Mouse (Mus musculus): Measurements from ENCODE around the gene Slc12a5. TPM values are rescaled to one million over a fixed set of nuclear protein-coding genes. Genes with fewer than 3 reads are reported as not detected.

The Slc12a5 gene
- polyA plus RNA-seq, 1 experiment from 2014 or later, result 0.55 TPM

GRCm38 (mm10) chr2:164985962-164986361 lies 25.4 kb downstream of the Slc12a5 start:
- 79% methylated on average over 6 of the region's 6 CpGs for WGBS
- Histone ChIP-seq H3K9ac (ENCODE audit: low read depth, low read length) (no peak overlapping the region), H3K36me3 (ENCODE audit: control insufficient read depth, insufficient read depth, low read length) (no peaks in the 10 kb centered on the region), H3K4me1 (replicated peaks; ENCODE audit: control insufficient read depth, insufficient read depth, low read length) (no peaks in the 10 kb centered on the region), H3K9me3 (ENCODE audit: control insufficient read depth, low read length) (no peaks in the 10 kb centered on the region), H3K27ac (ENCODE audit: low read depth, low read length) (no peak overlapping the region), H3K4me2 (no peak overlapping the region), H3K27me3 (replicated peaks; ENCODE audit: control insufficient read depth, insufficient read depth, low read length) (no peaks in the 10 kb centered on the region; the same call in 1 of the 2 replicates), H3K4me3 (ENCODE audit: low read depth, low read length) (no peak overlapping the region)
- DNase-seq (ENCODE audit: low spot score) (no peak), ATAC-seq (replicated peaks; ENCODE audit: low FRiP score) (no peak)

GRCm38 (mm10) chr2:164986371-164987027 lies 25.9 kb downstream of the Slc12a5 start:
- H3K9ac ChIP-seq (ENCODE audit: low read depth, low read length), result no peak overlapping the region
- H3K9me3 ChIP-seq (ENCODE audit: control insufficient read depth, low read length), result no peaks in the 10 kb centered on the region
- H3K27ac ChIP-seq (ENCODE audit: low read depth, low read length), result no peak overlapping the region
- DNase-seq (ENCODE audit: low spot score) (no peak), ATAC-seq (replicated peaks; ENCODE audit: low FRiP score) (no peak)
- WGBS, result 58% methylated on average over 14 of the region's 14 CpGs
- no peak overlapping the region for H3K4me3 ChIP-seq (ENCODE audit: low read depth, low read length)
- H3K27me3 ChIP-seq (replicated peaks; ENCODE audit: control insufficient read depth, insufficient read depth, low read length), result no peaks in the 10 kb centered on the region; the same call in 1 of the 2 replicates
- H3K4me1 ChIP-seq (replicated peaks; ENCODE audit: control insufficient read depth, insufficient read depth, low read length), result no peaks in the 10 kb centered on the region
- H3K4me2 ChIP-seq, result no peak overlapping the region
- H3K36me3 ChIP-seq (ENCODE audit: control insufficient read depth, insufficient read depth, low read length), result no peaks in the 10 kb centered on the region

DNA sequence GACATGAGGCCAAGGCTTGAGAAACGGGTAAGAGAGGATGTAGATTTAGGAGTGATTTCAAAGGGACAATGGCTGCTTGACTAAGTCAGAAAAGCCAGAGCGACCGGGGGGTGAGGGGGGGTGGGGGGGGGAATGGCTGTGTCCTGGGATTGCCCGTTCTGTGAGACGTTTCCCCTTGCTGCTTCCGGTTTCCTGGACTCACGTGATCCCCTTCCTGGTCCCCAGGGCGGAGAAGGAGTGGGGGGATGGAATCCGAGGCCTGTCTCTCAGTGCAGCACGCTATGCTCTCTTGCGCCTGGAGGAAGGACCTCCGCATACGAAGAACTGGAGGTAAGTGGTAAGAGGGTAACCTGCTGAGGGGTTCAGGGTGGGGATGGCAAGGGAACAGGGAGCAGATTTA lies 28.2 kb downstream of the Slc12a5 start:
- ATAC-seq (replicated peaks; ENCODE audit: low FRiP score) (no peak), DNase-seq (ENCODE audit: low spot score) (no peak)
- no peak overlapping the region for H3K27ac ChIP-seq (ENCODE audit: low read depth, low read length)
- WGBS, result 56% methylated on average over 13 of the region's 13 CpGs
- no peaks in the 10 kb centered on the region for H3K36me3 ChIP-seq (ENCODE audit: control insufficient read depth, insufficient read depth, low read length)
- H3K9me3 ChIP-seq (ENCODE audit: control insufficient read depth, low read length), result no peaks in the 10 kb centered on the region
- H3K27me3 ChIP-seq (replicated peaks; ENCODE audit: control insufficient read depth, insufficient read depth, low read length), result no peaks in the 10 kb centered on the region; the same call in 1 of the 2 replicates
- no peak overlapping the region for H3K4me3 ChIP-seq (ENCODE audit: low read depth, low read length)
- H3K9ac ChIP-seq (ENCODE audit: low read depth, low read length), result no peak overlapping the region
- no peaks in the 10 kb centered on the region for H3K4me1 ChIP-seq (replicated peaks; ENCODE audit: control insufficient read depth, insufficient read depth, low read length)
- H3K4me2 ChIP-seq, result no peak overlapping the region

- H3K4me2 ChIP-seq, result no peak overlapping the region
- H3K27me3 ChIP-seq (replicated peaks; ENCODE audit: control insufficient read depth, insufficient read depth, low read length), result peaks cover 14% of the 10 kb centered on the region
- H3K9me3 ChIP-seq (ENCODE audit: control insufficient read depth, low read length), result no peaks in the 10 kb centered on the region
- H3K27ac ChIP-seq (ENCODE audit: low read depth, low read length), result no peak overlapping the region
- no peak overlapping the region for H3K9ac ChIP-seq (ENCODE audit: low read depth, low read length)
- H3K4me1 ChIP-seq (replicated peaks; ENCODE audit: control insufficient read depth, insufficient read depth, low read length), result no peaks in the 10 kb centered on the region
- no peak for DNase-seq (ENCODE audit: low spot score)
- WGBS, result 63% methylated on average over 3 of the region's 3 CpGs
- no peak for ATAC-seq (replicated peaks; ENCODE audit: low FRiP score)
- no peak overlapping the region for H3K4me3 ChIP-seq (ENCODE audit: low read depth, low read length)
- no peaks in the 10 kb centered on the region for H3K36me3 ChIP-seq (ENCODE audit: control insufficient read depth, insufficient read depth, low read length)
Measured at GRCm38 (mm10) chr2:164991111-164991510, 30.5 kb downstream of the Slc12a5 start.

- Histone ChIP-seq H3K9me3 (ENCODE audit: control insufficient read depth, low read length) (no peaks in the 10 kb centered on the region), H3K36me3 (ENCODE audit: control insufficient read depth, insufficient read depth, low read length) (no peaks in the 10 kb centered on the region), H3K4me1 (replicated peaks; ENCODE audit: control insufficient read depth, insufficient read depth, low read length) (no peaks in the 10 kb centered on the region), H3K4me3 (ENCODE audit: low read depth, low read length) (no peak overlapping the region), H3K4me2 (no peak overlapping the region), H3K27me3 (replicated peaks; ENCODE audit: control insufficient read depth, insufficient read depth, low read length) (peaks cover 21% of the 10 kb centered on the region), H3K27ac (ENCODE audit: low read depth, low read length) (no peak overlapping the region), H3K9ac (ENCODE audit: low read depth, low read length) (no peak overlapping the region)
- DNase-seq (ENCODE audit: low spot score) (no peak), ATAC-seq (replicated peaks; ENCODE audit: low FRiP score) (no peak)
- 37% methylated on average over 10 of the region's 10 CpGs for WGBS
Measured at GRCm38 (mm10) chr2:164991808-164992207, 31.2 kb downstream of the Slc12a5 start.

DNA sequence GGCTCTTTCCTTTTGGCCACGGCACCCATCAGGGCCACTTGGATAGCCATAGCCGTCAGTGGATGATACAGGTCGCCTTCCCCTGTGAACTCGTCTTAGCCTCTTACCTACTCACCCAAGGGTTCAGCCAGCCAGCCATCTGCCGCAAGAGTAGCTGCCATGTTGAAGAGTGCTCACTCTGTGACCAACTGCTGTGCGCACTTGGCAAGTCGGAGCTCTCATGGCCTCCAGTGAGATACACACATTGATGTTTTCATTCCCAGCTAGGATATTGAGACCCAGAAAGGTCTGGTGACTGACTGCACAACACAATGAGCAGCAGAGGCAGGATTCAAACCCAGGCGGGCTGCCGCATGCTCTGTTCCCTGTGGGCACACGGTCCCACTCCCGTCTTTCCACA lies 33.6 kb downstream of the Slc12a5 start:
- no peak overlapping the region for H3K27ac ChIP-seq (ENCODE audit: low read depth, low read length)
- no peaks in the 10 kb centered on the region for H3K9me3 ChIP-seq (ENCODE audit: control insufficient read depth, low read length)
- 88% methylated on average over 11 of the region's 11 CpGs for WGBS
- H3K36me3 ChIP-seq (ENCODE audit: control insufficient read depth, insufficient read depth, low read length), result no peaks in the 10 kb centered on the region
- ATAC-seq (replicated peaks; ENCODE audit: low FRiP score) (no peak), DNase-seq (ENCODE audit: low spot score) (no peak)
- H3K9ac ChIP-seq (ENCODE audit: low read depth, low read length), result no peak overlapping the region
- 0 out of 2 replicates have a peak, but pooled peaks cover 2% of the 10 kb centered on the region for H3K4me1 ChIP-seq (replicated peaks; ENCODE audit: control insufficient read depth, insufficient read depth, low read length)
- peaks cover 44% of the 10 kb centered on the region for H3K27me3 ChIP-seq (replicated peaks; ENCODE audit: control insufficient read depth, insufficient read depth, low read length)
- no peak overlapping the region for H3K4me3 ChIP-seq (ENCODE audit: low read depth, low read length)
- H3K4me2 ChIP-seq, result no peak overlapping the region

DNA sequence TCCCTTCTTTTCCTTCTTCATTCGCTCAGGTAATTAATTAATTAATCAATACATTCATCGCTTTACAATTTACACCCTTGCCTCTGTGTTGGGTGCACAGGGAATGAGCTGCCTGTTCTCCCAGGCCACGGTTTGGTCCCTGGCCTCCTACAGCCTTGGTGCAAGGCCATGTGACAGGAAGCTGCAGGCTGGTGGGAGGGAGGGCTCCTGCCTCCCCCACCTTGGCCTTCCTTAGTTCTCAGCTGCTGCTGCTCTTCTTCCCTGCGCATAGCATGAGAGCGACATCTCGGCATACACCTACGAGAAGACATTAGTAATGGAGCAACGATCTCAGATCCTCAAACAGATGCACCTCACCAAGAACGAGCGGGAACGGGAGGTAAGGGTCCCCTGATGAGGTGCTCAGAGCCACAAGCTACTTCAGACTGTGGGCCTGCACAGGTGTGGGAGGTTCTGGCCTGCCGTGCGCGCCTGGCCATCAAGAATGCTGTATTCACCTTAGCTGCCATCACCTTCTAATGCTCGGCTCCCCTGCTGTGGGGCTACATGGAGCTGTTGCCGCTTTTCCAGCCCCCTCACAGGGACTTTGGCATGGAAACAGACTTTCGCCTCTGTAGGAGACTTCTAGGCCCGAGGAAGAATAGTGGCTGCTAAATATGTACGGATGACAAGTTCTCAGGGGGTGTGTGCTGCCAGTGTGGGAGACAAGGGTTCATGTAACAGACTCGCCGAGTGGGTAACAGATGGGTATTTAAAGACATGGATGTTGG lies 34.2 kb downstream of the Slc12a5 start:
- Histone ChIP-seq H3K4me1 (replicated peaks; ENCODE audit: control insufficient read depth, insufficient read depth, low read length) (0 out of 2 replicates have a peak, but pooled peaks cover 2% of the 10 kb centered on the region), H3K9ac (ENCODE audit: low read depth, low read length) (no peak overlapping the region), H3K36me3 (ENCODE audit: control insufficient read depth, insufficient read depth, low read length) (peaks cover under 1% of the 10 kb centered on the region; the same call in 1 of the 2 replicates), H3K9me3 (ENCODE audit: control insufficient read depth, low read length) (no peaks in the 10 kb centered on the region), H3K27ac (ENCODE audit: low read depth, low read length) (no peak overlapping the region), H3K4me3 (ENCODE audit: low read depth, low read length) (no peak overlapping the region), H3K27me3 (replicated peaks; ENCODE audit: control insufficient read depth, insufficient read depth, low read length) (peaks cover 47% of the 10 kb centered on the region), H3K4me2 (no peak overlapping the region)
- 52% methylated on average over 21 of the region's 21 CpGs for WGBS
- ATAC-seq (replicated peaks; ENCODE audit: low FRiP score), result no peak
- DNase-seq (ENCODE audit: low spot score), result no peak

DNA sequence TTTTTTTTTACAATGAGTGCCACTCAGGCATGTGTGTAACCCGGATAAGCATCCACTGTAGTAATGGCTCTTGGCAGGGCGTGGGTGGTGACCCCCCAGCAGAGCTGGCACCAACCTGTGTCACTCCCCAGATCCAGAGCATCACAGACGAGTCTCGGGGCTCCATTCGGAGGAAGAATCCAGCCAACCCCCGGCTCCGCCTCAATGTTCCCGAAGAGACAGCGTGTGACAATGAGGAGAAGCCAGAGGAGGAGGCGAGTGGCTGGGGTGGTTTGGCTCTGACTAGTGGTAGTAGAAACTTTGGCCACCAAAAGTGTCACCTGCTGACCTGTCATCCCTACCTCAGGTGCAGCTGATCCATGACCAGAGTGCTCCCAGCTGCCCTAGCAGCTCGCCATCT lies 35.4 kb downstream of the Slc12a5 start:
- DNase-seq (ENCODE audit: low spot score) (no peak), ATAC-seq (replicated peaks; ENCODE audit: low FRiP score) (no peak)
- H3K36me3 ChIP-seq (ENCODE audit: control insufficient read depth, insufficient read depth, low read length), result peaks cover 8% of the 10 kb centered on the region; the same call in 1 of the 2 replicates
- no peak overlapping the region for H3K4me3 ChIP-seq (ENCODE audit: low read depth, low read length)
- no peak overlapping the region for H3K4me2 ChIP-seq
- no peak overlapping the region for H3K9ac ChIP-seq (ENCODE audit: low read depth, low read length)
- H3K4me1 ChIP-seq (replicated peaks; ENCODE audit: control insufficient read depth, insufficient read depth, low read length), result 0 out of 2 replicates have a peak, but pooled peaks cover 2% of the 10 kb centered on the region
- no peak overlapping the region for H3K27ac ChIP-seq (ENCODE audit: low read depth, low read length)
- H3K27me3 ChIP-seq (replicated peaks; ENCODE audit: control insufficient read depth, insufficient read depth, low read length), result peaks cover 50% of the 10 kb centered on the region
- 72% methylated on average over 11 of the region's 11 CpGs for WGBS
- H3K9me3 ChIP-seq (ENCODE audit: control insufficient read depth, low read length), result no peaks in the 10 kb centered on the region
